Mouse (Mus musculus) mouse embryonic stem cell (cell line): Measurements from ENCODE around the gene Zfp326.

Experiments
- in situ Hi-C, 2 experiments: fragments of 300-500 bp; cut with MboI; formaldehyde crosslinking; loops; 1 replicate in 1 of 2; 3 replicates in 1 of 2; pipeline ENCODE4 v1.14.3; 2019 to 2020; ENCODE audit warnings: low sequenced_read_pairs in 2 of 2, low pct_unique_long_range_greater_than_20kb in 1 of 2, mixed read lengths in 1 of 2; ENCODE audit not compliant: unreplicated experiment in 1 of 2

Gene Zfp326

DNA sequence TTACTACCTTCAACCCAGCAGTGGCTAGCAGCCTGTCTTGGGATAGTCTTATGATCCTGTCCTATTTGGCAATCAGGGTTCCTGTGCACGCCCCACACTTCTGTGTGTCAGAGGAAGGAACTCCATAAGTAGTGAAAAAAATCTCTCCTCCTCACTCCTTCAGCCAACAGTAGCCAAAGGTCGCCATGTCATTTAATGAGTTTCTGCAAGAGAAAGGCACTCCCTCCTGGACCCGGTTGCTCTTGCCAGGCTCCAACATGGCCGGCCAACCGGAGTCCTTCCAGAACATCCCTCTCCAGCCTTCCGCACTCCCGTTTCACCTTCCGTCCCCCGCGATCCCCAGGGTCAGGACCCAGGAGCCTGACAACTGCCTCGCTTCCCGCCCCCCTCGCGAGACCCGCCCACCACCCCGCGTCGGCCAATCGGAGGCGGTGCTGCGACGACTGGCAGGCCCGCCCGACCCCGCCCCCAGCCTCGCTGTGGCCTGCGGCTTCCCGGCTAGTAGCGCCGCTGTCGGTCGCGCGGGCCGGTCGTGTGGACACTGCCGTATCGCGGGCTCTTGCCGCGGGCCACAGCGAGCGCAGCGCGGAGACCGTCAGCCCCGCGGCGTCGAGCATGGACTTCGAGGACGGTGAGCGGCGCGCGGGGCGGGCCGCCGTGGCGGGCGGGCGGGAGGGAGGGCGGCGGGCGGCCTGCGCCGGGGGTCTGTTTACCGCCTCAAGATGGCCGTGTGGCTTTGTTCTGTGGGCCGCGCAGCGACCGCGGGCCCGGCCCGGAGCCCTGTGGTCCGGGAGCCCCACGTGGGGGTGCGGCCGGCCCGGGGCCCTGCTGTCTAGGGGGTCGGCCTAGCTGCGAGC lies at the start of gene Zfp326:
Zfp326 (plus strand) TSS at position 498 of the 857 bp plus-strand sequence.
- in situ Hi-C loops = loop anchor here in 1 of 2 experiments (10.0 kb wide), 1 partner anchor 471 kb away; no protein-coding TSS in a partner anchor

DNA sequence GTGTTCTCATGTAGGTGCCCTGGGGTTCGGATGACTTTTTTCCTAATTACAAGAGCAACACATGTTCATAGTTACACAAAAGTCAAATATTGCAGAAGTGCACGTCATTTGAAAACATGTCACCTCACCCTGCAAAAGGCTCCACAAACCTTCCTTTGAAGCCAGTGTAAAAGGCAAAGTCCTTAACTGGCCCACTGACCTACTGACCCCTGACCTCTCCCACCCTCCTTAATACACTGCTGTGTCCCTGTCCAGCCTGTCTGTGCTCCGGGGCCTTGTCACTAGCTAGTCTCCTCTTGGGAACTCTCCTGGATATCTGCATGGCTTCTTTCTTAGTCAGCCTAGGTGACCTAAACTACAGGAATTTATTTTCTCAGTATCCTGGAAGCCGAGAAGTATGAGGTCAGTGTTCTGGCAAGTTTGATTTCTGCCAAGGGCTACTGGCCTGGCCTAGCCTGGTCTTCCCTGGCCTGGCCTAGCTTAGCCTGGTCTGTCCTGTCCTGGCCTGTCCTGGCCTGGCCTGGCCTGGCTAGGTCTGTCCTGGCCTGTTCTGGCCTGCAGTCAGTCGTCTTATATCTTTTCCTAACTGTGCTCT lies 49.4 kb upstream of the Zfp326 start:
- in situ Hi-C loops = no loop called here

GRCm38 (mm10) chr5:105828050-105828449 lies 48.3 kb upstream of the Zfp326 start:
- in situ Hi-C loops = no loop called here

DNA sequence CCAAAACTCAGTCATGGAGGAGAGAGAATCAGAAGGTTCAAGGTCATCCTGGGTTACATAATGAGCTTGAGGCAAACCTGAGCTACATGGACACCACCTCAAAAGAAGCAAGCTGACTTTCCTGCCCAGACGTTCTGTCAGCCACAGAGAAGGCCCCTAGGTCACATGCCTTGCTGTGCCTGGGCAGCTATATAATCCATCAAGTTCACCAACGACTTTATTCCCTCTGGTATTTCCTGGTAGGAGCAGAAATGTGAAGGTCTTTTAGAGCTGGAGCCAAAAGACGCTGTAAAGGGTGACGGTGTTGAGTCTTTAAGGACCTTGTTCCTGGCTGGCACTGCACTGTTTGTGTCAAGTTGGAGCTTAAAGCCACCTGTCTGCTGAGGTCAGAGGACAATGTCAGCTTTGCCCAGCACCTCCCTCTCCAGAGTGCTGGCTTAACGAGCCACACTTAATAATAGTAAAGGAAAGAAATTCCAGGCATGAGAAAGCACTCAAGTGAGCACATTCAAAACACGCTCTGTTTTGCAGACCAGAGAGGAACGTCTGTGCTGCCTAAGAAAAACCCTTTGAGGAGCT lies 47.3 kb upstream of the Zfp326 start:
- in situ Hi-C loops = no loop called here

GRCm38 (mm10) chr5:105832140-105832539 lies 44.2 kb upstream of the Zfp326 start:
- in situ Hi-C loops = no loop called here

- in situ Hi-C loops = no loop called here
These were observed 42.4 kb upstream of the Zfp326 start for GRCm38 (mm10) chr5:105833923-105834322.

GRCm38 (mm10) chr5:105836006-105836405 lies 40.4 kb upstream of the Zfp326 start:
- in situ Hi-C loops = no loop called here

GRCm38 (mm10) chr5:105839740-105840310 lies 36.5 kb upstream of the Zfp326 start:
- in situ Hi-C loops = no loop called here

GRCm38 (mm10) chr5:105844044-105844753 lies 32.2 kb upstream of the Zfp326 start:
- in situ Hi-C loops = no loop called here

DNA sequence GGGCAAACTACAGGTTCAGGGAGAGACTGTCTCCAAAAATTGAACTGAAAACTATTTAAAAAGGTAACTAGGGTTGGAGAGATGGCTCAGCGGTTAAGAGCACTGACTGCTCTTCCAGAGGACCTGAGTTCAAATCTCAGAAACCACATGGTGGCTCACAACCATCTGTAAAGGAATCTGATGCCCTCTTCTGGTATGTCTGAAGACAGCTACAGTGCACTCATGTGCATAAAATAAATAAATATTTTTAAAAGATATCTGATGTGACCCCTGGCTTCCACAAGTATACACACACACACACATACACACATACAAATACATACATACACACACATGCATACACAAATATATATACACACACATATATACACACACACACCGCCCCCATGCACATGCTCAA lies 31.3 kb upstream of the Zfp326 start:
- in situ Hi-C loops = no loop called here

DNA sequence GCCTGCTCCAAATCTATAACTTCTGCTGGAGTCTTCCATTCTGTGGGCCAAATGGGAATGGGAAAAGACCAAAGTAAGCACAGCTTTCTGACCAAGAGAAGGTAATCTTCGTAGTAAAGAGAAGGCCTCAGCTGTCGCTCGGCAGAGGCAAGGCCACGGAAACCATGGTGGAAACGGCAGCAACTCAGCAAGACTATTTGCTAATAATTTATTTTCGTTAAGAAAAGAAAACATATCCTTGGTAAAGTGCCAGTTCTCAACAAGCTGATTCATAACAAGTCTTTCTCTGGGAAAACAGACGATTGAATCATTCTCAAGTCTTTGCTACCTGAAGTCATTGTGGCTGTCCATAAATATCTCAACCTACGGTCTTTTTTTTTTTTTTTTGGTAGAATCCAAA lies 28.6 kb upstream of the Zfp326 start:
- in situ Hi-C loops = no loop called here

DNA sequence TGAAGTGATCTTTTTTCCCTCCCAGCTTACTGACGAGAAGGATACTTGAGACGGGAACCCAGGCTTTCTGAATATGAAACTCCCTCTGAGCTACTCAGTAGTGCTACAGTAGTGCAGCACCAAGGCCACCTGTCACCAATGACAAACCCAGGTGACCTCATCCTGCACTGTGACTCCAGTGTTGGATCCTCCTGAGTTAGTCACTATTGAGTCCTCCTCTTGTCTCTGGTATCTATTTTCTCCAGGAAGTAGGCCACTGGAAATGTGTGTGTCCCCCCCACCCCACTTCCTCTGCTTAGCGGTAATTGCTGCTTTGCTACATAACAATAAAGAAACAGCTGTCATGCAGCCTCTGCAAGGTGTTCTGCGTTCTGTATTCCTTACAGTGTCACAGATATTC lies 27.1 kb upstream of the Zfp326 start:
- in situ Hi-C loops = no loop called here

DNA sequence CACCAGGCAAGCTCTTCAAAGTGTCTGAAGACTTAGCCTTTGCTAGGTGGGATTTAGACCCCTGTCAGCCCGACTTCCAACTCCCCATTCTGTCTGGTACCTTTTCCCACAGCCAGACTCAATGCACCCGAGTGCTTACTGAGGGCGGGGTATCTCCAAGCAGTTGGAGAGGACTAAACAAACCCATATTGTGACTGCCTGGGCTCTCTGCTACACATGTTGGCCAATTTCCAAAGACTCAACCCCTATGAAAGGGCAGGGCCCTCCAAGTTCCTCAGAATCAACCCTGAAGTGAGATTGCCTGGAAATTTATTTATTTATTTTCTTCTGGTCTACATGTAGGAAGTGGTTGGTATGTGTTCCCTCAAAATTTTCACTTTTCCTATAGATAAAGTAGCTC lies 26.7 kb upstream of the Zfp326 start:
- in situ Hi-C loops = no loop called here

DNA sequence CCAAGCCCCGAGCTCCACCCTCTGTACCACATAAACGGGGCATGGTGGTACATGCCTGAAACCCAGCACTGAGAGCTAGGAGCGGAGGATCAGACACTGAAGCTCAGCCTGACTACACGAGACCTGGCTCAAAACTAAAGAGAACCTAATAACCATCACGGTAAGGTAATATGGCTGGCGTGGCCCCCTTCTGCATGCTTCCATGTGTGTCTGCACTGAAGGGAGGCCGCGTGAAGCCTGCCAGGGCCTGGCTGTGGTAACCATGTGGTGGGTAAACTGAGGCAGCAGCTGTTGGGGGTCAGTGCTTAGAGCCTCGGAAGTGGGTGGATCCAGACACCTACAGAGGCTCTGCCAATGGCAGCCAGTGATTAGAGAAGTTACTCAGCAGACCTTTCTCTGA lies 23.1 kb upstream of the Zfp326 start:
- in situ Hi-C loops = no loop called here

- in situ Hi-C loops = no loop called here
These were observed 18.9 kb upstream of the Zfp326 start for GRCm38 (mm10) chr5:105857486-105857885.

- in situ Hi-C loops = no loop called here
These were observed 17.3 kb upstream of the Zfp326 start for GRCm38 (mm10) chr5:105858754-105859694.

DNA sequence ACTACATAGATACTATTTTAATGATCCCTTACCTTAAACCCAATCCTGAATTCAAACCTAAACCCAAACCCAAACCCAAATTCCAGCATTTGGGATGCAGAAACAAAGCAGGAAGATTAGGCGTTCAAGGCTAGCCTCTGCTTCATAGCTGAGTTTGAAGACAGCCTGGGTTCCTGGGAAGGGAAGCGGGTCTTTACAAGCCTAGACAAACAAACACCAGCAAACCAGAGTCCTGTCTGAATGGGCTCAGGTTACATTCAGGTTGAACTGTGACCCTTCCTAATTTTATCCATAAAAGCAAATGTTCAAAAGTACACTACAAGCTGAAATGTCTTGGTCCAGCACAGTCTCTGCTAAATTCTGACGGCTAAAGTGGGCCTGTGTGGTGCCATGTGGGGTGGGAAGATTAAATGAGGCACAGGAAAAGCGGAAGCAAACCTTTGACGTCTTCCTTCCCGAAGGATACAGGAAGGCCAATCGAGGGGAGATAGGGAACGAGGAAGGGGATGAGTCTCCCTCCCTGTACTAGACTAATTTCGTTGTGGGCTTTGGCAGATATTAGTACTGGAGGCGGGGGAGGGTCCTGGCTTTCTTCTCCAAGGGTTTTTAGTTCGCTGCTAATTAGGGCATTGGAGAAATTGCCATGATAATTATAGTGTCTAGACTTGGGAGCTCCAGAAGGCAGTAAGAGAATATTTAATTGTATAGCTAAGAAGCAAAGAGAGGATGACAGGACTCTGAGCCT lies 16.5 kb upstream of the Zfp326 start:
- in situ Hi-C loops = loop anchor here in 1 of 2 experiments (5.0 to 10.0 kb wide), 2 partner anchors 168 to 445 kb away; partner anchors contain the start of gene Lrrc8b
